Mouse (Mus musculus): ENCODE data around the gene Lhfp. TPM values are rescaled to one million over a fixed set of nuclear protein-coding genes. Genes with fewer than 3 reads are reported as not detected.

Lhfp gene
- polyA plus RNA-seq, 1 experiment from 2014 or later = 92.7 TPM

DNA sequence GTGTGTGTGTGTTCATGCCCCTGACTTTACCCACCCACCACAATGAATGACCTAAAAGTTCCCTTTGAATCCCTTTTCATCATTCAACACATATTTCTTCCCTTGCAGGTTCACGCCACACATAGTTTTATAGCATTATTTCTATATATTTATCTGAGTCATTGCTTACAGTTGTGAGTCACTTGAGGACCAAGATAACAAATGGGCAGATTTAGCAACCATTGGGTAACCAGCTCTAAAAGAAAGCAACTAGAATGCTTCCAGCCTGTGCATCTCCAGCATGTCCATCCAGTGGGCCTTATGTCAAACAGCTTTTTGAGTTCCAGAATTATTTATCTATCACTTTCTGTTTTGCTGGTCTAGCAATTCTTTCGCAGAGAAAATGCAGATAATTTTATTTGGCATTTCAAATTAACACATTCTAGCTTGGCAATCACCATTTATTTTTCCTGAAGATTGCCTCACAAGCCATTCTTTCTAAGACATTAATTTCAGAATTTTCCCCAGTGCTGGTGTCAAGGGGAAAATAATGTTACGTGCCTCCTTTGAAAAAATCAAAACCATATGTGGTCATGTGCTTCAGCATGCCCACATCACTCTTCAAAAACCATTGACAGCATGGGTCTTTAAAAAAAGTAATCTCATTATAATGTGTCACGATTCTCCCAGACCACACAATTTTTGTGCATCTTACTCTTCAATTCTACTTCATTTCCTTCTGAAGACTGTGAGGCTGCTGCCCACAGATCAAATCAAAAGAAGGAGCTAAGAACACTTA, 263.0 kb downstream of the Lhfp start:
- Histone ChIP-seq H3K36me3 (no peaks in the 10 kb centered on the region), H3K27me3 (no peaks in the 10 kb centered on the region), H3K4me2 (no peak overlapping the region), H3K9me3 (replicated peaks) (no peaks in the 10 kb centered on the region), H3K4me3 (no peak overlapping the region), H3K9ac (no peak overlapping the region), H3K4me1 (replicated peaks) (no peaks in the 10 kb centered on the region), H3K27ac (no peak overlapping the region)
- 78% methylated on average over 4 of the region's 4 CpGs for WGBS
- ATAC-seq (replicated peaks; ENCODE audit: insufficient number of reproducible peaks, insufficient read depth, low FRiP score, low read depth) = no peak

DNA sequence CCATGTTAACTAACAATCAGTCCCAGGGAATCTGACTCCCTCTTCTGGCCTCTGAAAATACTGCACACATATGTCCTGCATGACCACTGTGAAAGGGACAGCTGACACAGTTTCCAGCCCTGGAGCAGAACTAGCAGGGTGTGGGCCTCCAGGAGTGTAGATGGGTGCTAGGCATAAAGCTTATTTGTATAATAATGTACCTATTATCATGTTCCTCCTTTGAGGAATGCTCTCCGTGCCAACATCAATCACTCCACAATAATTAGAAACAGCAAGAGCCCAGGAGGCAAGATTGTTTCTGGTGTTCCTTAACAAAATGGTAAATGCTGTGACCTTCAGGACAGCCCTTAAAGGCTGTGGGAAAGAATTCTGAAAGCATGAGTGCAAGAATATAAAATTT, 264.5 kb downstream of the Lhfp start:
- no peak for ATAC-seq (replicated peaks; ENCODE audit: insufficient number of reproducible peaks, insufficient read depth, low FRiP score, low read depth)
- Histone ChIP-seq H3K4me3 (no peak overlapping the region), H3K9me3 (replicated peaks) (no peaks in the 10 kb centered on the region), H3K27me3 (no peaks in the 10 kb centered on the region), H3K4me1 (replicated peaks) (no peaks in the 10 kb centered on the region), H3K4me2 (no peak overlapping the region), H3K9ac (no peak overlapping the region), H3K27ac (no peak overlapping the region), H3K36me3 (no peaks in the 10 kb centered on the region)
- 91% methylated on average over 1 of the region's 1 CpGs for WGBS

GRCm38 (mm10) chr3:53308649-53309048, 267.3 kb downstream of the Lhfp start:
- no peaks in the 10 kb centered on the region for H3K4me1 ChIP-seq (replicated peaks)
- WGBS = 63% methylated on average over 5 of the region's 5 CpGs
- no peak for ATAC-seq (replicated peaks; ENCODE audit: insufficient number of reproducible peaks, insufficient read depth, low FRiP score, low read depth)
- H3K27ac ChIP-seq = no peak overlapping the region
- no peak overlapping the region for H3K9ac ChIP-seq
- no peak overlapping the region for H3K4me2 ChIP-seq
- no peak overlapping the region for H3K4me3 ChIP-seq
- no peaks in the 10 kb centered on the region for H3K27me3 ChIP-seq
- no peaks in the 10 kb centered on the region for H3K9me3 ChIP-seq (replicated peaks)
- no peaks in the 10 kb centered on the region for H3K36me3 ChIP-seq

GRCm38 (mm10) chr3:53310093-53310492, 268.8 kb downstream of the Lhfp start:
- no peak overlapping the region for H3K4me2 ChIP-seq
- no peak overlapping the region for H3K4me3 ChIP-seq
- 59% methylated on average over 4 of the region's 4 CpGs for WGBS
- no peak overlapping the region for H3K9ac ChIP-seq
- H3K36me3 ChIP-seq = no peaks in the 10 kb centered on the region
- no peaks in the 10 kb centered on the region for H3K27me3 ChIP-seq
- no peak overlapping the region for H3K27ac ChIP-seq
- no peak for ATAC-seq (replicated peaks; ENCODE audit: insufficient number of reproducible peaks, insufficient read depth, low FRiP score, low read depth)
- no peaks in the 10 kb centered on the region for H3K4me1 ChIP-seq (replicated peaks)
- no peaks in the 10 kb centered on the region for H3K9me3 ChIP-seq (replicated peaks)

DNA sequence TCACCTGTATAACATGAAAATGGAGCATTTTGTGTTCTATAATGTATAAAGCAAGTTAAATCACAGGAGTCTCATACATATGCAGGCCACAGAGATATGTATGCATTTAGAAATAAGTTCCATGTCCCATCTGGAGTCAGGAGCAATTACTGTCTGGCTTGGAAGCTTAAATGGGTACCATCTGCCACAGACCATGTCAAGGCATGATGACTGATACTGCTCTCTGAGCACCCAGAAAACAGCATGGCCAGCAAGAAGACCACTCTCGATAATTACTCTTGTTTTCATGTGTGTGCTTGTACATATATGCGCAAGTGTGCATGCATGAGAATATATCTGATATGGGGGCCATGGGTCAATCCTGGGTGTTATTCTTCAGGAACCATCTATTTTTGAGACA, 269.3 kb downstream of the Lhfp start:
- no peak overlapping the region for H3K4me3 ChIP-seq
- 92% methylated on average over 2 of the region's 2 CpGs for WGBS
- H3K9me3 ChIP-seq (replicated peaks) = no peaks in the 10 kb centered on the region
- H3K36me3 ChIP-seq = no peaks in the 10 kb centered on the region
- no peak overlapping the region for H3K4me2 ChIP-seq
- H3K27ac ChIP-seq = no peak overlapping the region
- no peaks in the 10 kb centered on the region for H3K27me3 ChIP-seq
- no peak overlapping the region for H3K9ac ChIP-seq
- no peaks in the 10 kb centered on the region for H3K4me1 ChIP-seq (replicated peaks)
- no peak for ATAC-seq (replicated peaks; ENCODE audit: insufficient number of reproducible peaks, insufficient read depth, low FRiP score, low read depth)

Other genes with a start within 250 kb of the Lhfp start
- gene Cog6, start 24.3 kb upstream of the Lhfp start, polyA plus RNA-seq (2015; fragmentation: Nextera tagmentation; extraction: Ambion mirVana) = 51.6 and 52.6 TPM in 2 replicates